Comparison of ENCODE assay signal across 8 mouse cellular contexts in genomic region chr11:12463615-12464170, GRCm38 (mm10). TPM values are rescaled to one million over a fixed set of nuclear protein-coding genes. Genes with fewer than 3 reads are reported as not detected.
A peak's percentile ranks its signal among the peaks of the same experiment; 100 is the strongest.
DNase-seq lines count a peak whose midpoint lies in the region; ATAC-seq and TF ChIP-seq lines count a peak whose summit lies in the region.

No protein-coding gene starts in this region.

- H3K27me3 ChIP-seq in lung, embryonic 14.5 days (ENCODE audit: insufficient read depth, low read length): peaks cover 18% of the 10 kb centered on the region
- H3K27me3 ChIP-seq in forebrain, embryonic 15.5 days: peaks cover 14% of the 10 kb centered on the region
- H3K27me3 ChIP-seq in limb, embryonic 15.5 days: peaks cover 22% of the 10 kb centered on the region
- no peaks in the 10 kb centered on the region for H3K27me3 ChIP-seq in stomach, embryonic 14.5 days (ENCODE audit: control insufficient read depth, insufficient read depth, low read length)

- peak overlapping the region; percentile 65 for H3K9ac ChIP-seq in lung, embryonic 14.5 days
- H3K9ac ChIP-seq in forebrain, embryonic 15.5 days (replicated peaks): no peak overlapping the region
- no peak overlapping the region for H3K9ac ChIP-seq in limb, embryonic 15.5 days
- peak overlapping the region; percentile 33; the same call in 1 of the 2 replicates for H3K9ac ChIP-seq in stomach, embryonic 14.5 days (replicated peaks; ENCODE audit: low read depth, low read length)

- no peak overlapping the region for H3K27ac ChIP-seq in lung, embryonic 14.5 days (ENCODE audit: low read depth)
- H3K27ac ChIP-seq in forebrain, embryonic 15.5 days (replicated peaks): no peak overlapping the region
- H3K27ac ChIP-seq in limb, embryonic 15.5 days: no peak overlapping the region
- no peak overlapping the region for H3K27ac ChIP-seq in stomach, embryonic 14.5 days (ENCODE audit: low read length)

- H3K4me2 ChIP-seq in lung, embryonic 14.5 days: peak overlapping the region; percentile 93
- peak overlapping the region; percentile 90 for H3K4me2 ChIP-seq in forebrain, embryonic 15.5 days (replicated peaks)
- H3K4me2 ChIP-seq in limb, embryonic 15.5 days: peak overlapping the region; percentile 95
- H3K4me2 ChIP-seq in stomach, embryonic 14.5 days (replicated peaks; ENCODE audit: low read depth, low read length): peak overlapping the region; percentile 94

- no peaks in the 10 kb centered on the region for H3K4me1 ChIP-seq in lung, embryonic 14.5 days (ENCODE audit: insufficient read depth)
- peaks cover 12% of the 10 kb centered on the region; the same call in 1 of the 2 replicates for H3K4me1 ChIP-seq in forebrain, embryonic 15.5 days
- 0 out of 2 replicates have a peak, but pooled peaks cover 5% of the 10 kb centered on the region for H3K4me1 ChIP-seq in limb, embryonic 15.5 days
- H3K4me1 ChIP-seq in stomach, embryonic 14.5 days (ENCODE audit: control insufficient read depth, insufficient read depth, low read length): peaks cover 7% of the 10 kb centered on the region; the same call in 1 of the 2 replicates

- H3K36me3 ChIP-seq in lung, embryonic 14.5 days (ENCODE audit: insufficient read depth): no peaks in the 10 kb centered on the region
- H3K36me3 ChIP-seq in forebrain, embryonic 15.5 days: no peaks in the 10 kb centered on the region
- no peaks in the 10 kb centered on the region for H3K36me3 ChIP-seq in limb, embryonic 15.5 days
- no peaks in the 10 kb centered on the region for H3K36me3 ChIP-seq in stomach, embryonic 14.5 days (ENCODE audit: control insufficient read depth, insufficient read depth, low read length)

- no peaks in the 10 kb centered on the region for H3K9me3 ChIP-seq in lung, embryonic 14.5 days (ENCODE audit: low read depth, low read length)
- H3K9me3 ChIP-seq in forebrain, embryonic 15.5 days: no peaks in the 10 kb centered on the region
- no peaks in the 10 kb centered on the region for H3K9me3 ChIP-seq in limb, embryonic 15.5 days
- no peaks in the 10 kb centered on the region for H3K9me3 ChIP-seq in stomach, embryonic 14.5 days (ENCODE audit: control insufficient read depth, low read depth, low read length)

- no peak for TF ChIP-seq CTCF in lung, embryonic 14.5 days (IDR thresholded peaks at IDR 0.05; ENCODE audit: low read depth)

- peak overlapping the region; percentile 67 for H3K4me3 ChIP-seq in lung, embryonic 14.5 days (ENCODE audit: low read depth, low read length)
- peak overlapping the region; percentile 62 for H3K4me3 ChIP-seq in forebrain, embryonic 15.5 days
- H3K4me3 ChIP-seq in limb, embryonic 15.5 days: peak overlapping the region; percentile 65
- peak overlapping the region; percentile 70 for H3K4me3 ChIP-seq in stomach, embryonic 14.5 days (ENCODE audit: low read depth, low read length)

- ATAC-seq in lung, embryonic 14.5 days (ENCODE audit: insufficient read depth): peak; percentile 25; the same call in 1 of the 2 replicates
- no peak for ATAC-seq in forebrain, embryonic 15.5 days (replicated peaks)
- no peak for ATAC-seq in limb, embryonic 15.5 days (ENCODE audit: insufficient number of reproducible peaks, low FRiP score, low TSS enrichment, low read depth)
- no peak for ATAC-seq in stomach, embryonic 14.5 days (ENCODE audit: insufficient number of reproducible peaks, insufficient read depth, low FRiP score, low read depth)
- no peak for ATAC-seq in monocyte, adult 5-6 weeks (replicated peaks; ENCODE audit: insufficient number of reproducible peaks, low FRiP score, low TSS enrichment, poor library complexity, severe bottlenecking)

- no peak for DNase-seq in lung, embryonic 14.5 days
- DNase-seq in lung, postnatal 25 days (ENCODE audit: low spot score): no peak
- DNase-seq in adrenal gland, adult 18-20 months (ENCODE audit: low spot score in 2 of 2): no peak
- DNase-seq in frontal cortex, postnatal 14 days (ENCODE audit: low spot score in 2 of 2): no peak

- WGBS in lung, embryonic 14.5 days: 23% methylated on average over 13 of the region's 13 CpGs
- WGBS in forebrain, embryonic 15.5 days: 69% methylated on average over 13 of the region's 13 CpGs
- WGBS in limb, embryonic 15.5 days: 61% methylated on average over 13 of the region's 13 CpGs
- WGBS in stomach, embryonic 14.5 days: 49% methylated on average over 13 of the region's 13 CpGs

RNA-seq across cellular contexts. Expression of gene Cobl, which starts 1.1 kb away (rescaled TPM):
- polyA plus RNA-seq in lung, embryonic 14.5 days (2014; fragmentation: Nextera tagmentation; extraction: Ambion mirVana): 10.8 and 13.5 TPM in 2 replicates
- polyA plus RNA-seq in forebrain, embryonic 15.5 days (2015; fragmentation: Nextera tagmentation; extraction: Ambion mirVana): 5.1 and 6.6 TPM in 2 replicates
- polyA plus RNA-seq in limb, embryonic 15.5 days (2015; fragmentation: Nextera tagmentation; extraction: Ambion mirVana): 28.7 and 69.6 TPM in 2 replicates
- polyA plus RNA-seq in stomach, embryonic 14.5 days (2014; fragmentation: Nextera tagmentation; extraction: Ambion mirVana): 9.5 and 14.2 TPM in 2 replicates
- total RNA-seq in adrenal gland, adult 18-20 months (2021): 1 to 10 TPM; 2.3 to 3.5 TPM
- total RNA-seq in monocyte, adult 5-6 weeks (2017): not detected in 3 replicates

Comparison
In these comparisons a context has a peak if more than half of its experiments do, and no peak if none do; other contexts are left out.
1. H3K9ac ChIP-seq: peak in lung, embryonic 14.5 days (single experiment) and stomach, embryonic 14.5 days (single experiment); none in forebrain, embryonic 15.5 days (single experiment) and limb, embryonic 15.5 days (single experiment).
2. Peak in every context shown above with its lines, with median percentiles within 50 percentile points of each other: H3K4me2 ChIP-seq and H3K4me3 ChIP-seq.